Mouse (Mus musculus): Measurements from ENCODE around the gene Lpp.

DNA sequence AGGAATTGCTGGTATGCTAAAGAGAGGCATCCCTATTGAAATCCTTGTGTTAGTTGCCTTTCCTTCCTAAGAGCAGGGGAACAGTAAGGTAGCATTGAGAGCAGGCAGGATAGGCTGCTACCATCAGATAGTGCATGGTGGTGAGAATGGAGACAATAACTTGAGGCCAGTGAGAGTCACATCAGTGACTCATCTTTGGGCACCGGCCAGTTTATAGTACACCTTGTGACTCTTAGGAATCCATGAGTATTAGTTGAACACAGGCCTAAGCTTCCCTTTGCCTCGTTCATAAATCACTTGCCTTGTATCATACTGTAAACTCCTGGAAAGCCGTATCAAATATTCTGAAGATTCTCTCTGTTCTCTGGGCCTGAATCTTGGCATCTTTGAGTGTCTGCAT is 372.7 kb downstream of the Lpp start:
- no peak for TF ChIP-seq CTCF (IDR thresholded peaks at IDR 0.05)
- TF ChIP-seq POLR2A (IDR thresholded peaks at IDR 0.05; ENCODE audit: insufficient read depth, low read depth, low read length): no peak
- no peak for TF ChIP-seq EP300 (IDR thresholded peaks at IDR 0.05; ENCODE audit: insufficient read depth, low read depth, low read length)
